Mouse (Mus musculus) neutrophil, adult 5-6 weeks (primary cell): Measurements from ENCODE around the gene Cttn. TPM values are rescaled to one million over a fixed set of nuclear protein-coding genes. Genes with fewer than 3 reads are reported as not detected.

Experiments used
- ATAC-seq: fragments of 151-379, 151-347 bp; 2 replicates; pipeline ENCODE4 v1.8.0; 2017; ENCODE audit warnings: mild to moderate bottlenecking, moderate TSS enrichment; ENCODE audit not compliant: insufficient number of reproducible peaks, poor library complexity, low FRiP score, severe bottlenecking; ENCODE audit errors: extremely low read depth
- total RNA-seq: library from RNA; stranded (forward); fragments of 200-1000 nt; gene quantifications from 2 replicates; pipeline ENCODE4 v1.2.3, GENCODE M21; 2017

The Cttn gene
- total RNA-seq, 1 experiment from 2014 or later, result 2.1 TPM

GRCm38 (mm10) chr7:144411967-144412906 lies 58.6 kb downstream of the Cttn start:
- no peak for ATAC-seq

- no peak for ATAC-seq
Observed at GRCm38 (mm10) chr7:144409682-144410081, 61.1 kb downstream of the Cttn start.

GRCm38 (mm10) chr7:144408464-144409000 lies 62.3 kb downstream of the Cttn start:
- no peak for ATAC-seq

- no peak for ATAC-seq
Observed at GRCm38 (mm10) chr7:144407675-144408074, 63.1 kb downstream of the Cttn start.

GRCm38 (mm10) chr7:144402492-144402891 lies 68.3 kb downstream of the Cttn start:
- no peak for ATAC-seq

GRCm38 (mm10) chr7:144391727-144392126 lies 79.1 kb downstream of the Cttn start:
- ATAC-seq, result no peak

GRCm38 (mm10) chr7:144390676-144391075 lies 80.1 kb downstream of the Cttn start:
- no peak for ATAC-seq

GRCm38 (mm10) chr7:144389704-144390103 lies 81.1 kb downstream of the Cttn start:
- no peak for ATAC-seq

- no peak for ATAC-seq
Observed at GRCm38 (mm10) chr7:144387537-144387936, 83.3 kb downstream of the Cttn start.

Other genes starting within 250 kb of the Cttn start
- 66.3 and 69.1 TPM in 2 replicates for gene Ppfia1, start 82.7 kb upstream of the Cttn start, total RNA-seq
- gene Fadd, start 111.5 kb upstream of the Cttn start, total RNA-seq, result 2.9 and 3.8 TPM in 2 replicates